Mouse (Mus musculus) small intestine, adult 2 months (tissue): ENCODE results near the gene Dpm1. TPM values are rescaled to one million over a fixed set of nuclear protein-coding genes. Genes with fewer than 3 reads are reported as not detected.

ENCODE experiments used
- H3K27ac ChIP-seq: fragments of 200-500 bp; 2 replicates; pipeline ENCODE4 v1.5.1; 2012; ENCODE audit warnings: low read depth, low read length, control low read depth, inconsistent platforms; ENCODE audit not compliant: insufficient read depth
- H3K27me3 ChIP-seq: fragments of 200-500 bp; 2 replicates; pipeline ENCODE4 v1.6.1; 2012; ENCODE audit warnings: mild to moderate bottlenecking, moderate library complexity, low read length, inconsistent platforms; ENCODE audit not compliant: control insufficient read depth, insufficient read depth
- H3K36me3 ChIP-seq: fragments of 200-500 bp; 2 replicates; pipeline ENCODE4 v1.6.1; 2012; ENCODE audit warnings: mild to moderate bottlenecking, low read length, control low read depth, inconsistent platforms; ENCODE audit not compliant: control insufficient read depth, insufficient read depth
- H3K4me1 ChIP-seq: fragments of 200-500 bp; 2 replicates; pipeline ENCODE4 v1.6.1; 2012; ENCODE audit warnings: low read length, inconsistent platforms, mixed read lengths; ENCODE audit not compliant: control insufficient read depth, insufficient read depth, insufficient read length
- H3K4me3 ChIP-seq: fragments of 200-500 bp; 2 replicates; pipeline ENCODE4 v1.5.1; 2012; ENCODE audit warnings: low read depth, mild to moderate bottlenecking, control low read depth, inconsistent platforms, low read length, moderate library complexity
- CTCF ChIP-seq: fragments of 200-500 bp; IDR thresholded peaks from 2 replicates; pipeline ENCODE4 v1.5.1; 2012; ENCODE audit warnings: low read depth, mild to moderate bottlenecking, control low read depth, inconsistent platforms, low read length, moderate library complexity, mixed read lengths; ENCODE audit not compliant: insufficient replicate concordance, insufficient read length; ENCODE audit errors: extremely low read depth
- POLR2A ChIP-seq: fragments of 200-500 bp; IDR thresholded peaks from 2 replicates; pipeline ENCODE4 v1.6.1; 2012; ENCODE audit warnings: low read depth, mild to moderate bottlenecking, control low read depth, inconsistent platforms, low read length, moderate library complexity
- WGBS: fragments of 180-500 bp; shearing (Covaris S2); methylation state at CpG from one replicate; pipeline ENCODE4 v1.1.7; 2018; 5-methylcytosine and 5-hydroxymethylcytosine counted together
- polyA plus RNA-seq: library from polyadenylated mRNA; depleted of rRNA; stranded (reverse); fragments of >200 nt; gene quantifications from 2 replicates; pipeline ENCODE4 v1.2.3, GENCODE M21; 2012

Dpm1 gene
- polyA plus RNA-seq, 1 experiment = 26.2 TPM

DNA sequence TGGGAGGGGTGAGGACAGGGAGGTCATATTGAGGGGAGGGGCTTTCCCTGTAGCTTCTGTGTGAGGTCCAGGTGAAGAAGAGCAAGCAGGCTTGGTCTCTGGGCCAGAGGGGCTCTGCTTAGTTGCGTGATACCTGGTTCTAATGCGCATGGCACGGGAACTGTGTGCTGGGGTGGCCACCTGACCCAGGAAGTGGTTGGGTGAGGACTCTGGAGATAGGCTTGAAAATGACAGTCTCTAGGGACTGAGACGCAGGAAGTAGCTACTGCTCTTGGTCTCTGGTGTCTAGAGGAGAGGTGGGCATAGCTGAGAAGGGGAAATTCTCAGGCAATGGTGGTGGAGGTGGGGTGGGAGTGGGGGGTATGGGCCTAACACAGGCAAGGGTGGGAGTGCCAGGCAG, 26.8 kb upstream of the Dpm1 start:
- Histone ChIP-seq H3K27me3 (no peaks in the 10 kb centered on the region), H3K27ac (no peak overlapping the region), H3K4me1 (no peaks in the 10 kb centered on the region), H3K4me3 (no peak overlapping the region), H3K36me3 (no peaks in the 10 kb centered on the region)
- TF ChIP-seq POLR2A (no peak), CTCF (no peak)
- 82% methylated on average over 4 of the region's 4 CpGs for whole genome bisulfite sequencing

DNA sequence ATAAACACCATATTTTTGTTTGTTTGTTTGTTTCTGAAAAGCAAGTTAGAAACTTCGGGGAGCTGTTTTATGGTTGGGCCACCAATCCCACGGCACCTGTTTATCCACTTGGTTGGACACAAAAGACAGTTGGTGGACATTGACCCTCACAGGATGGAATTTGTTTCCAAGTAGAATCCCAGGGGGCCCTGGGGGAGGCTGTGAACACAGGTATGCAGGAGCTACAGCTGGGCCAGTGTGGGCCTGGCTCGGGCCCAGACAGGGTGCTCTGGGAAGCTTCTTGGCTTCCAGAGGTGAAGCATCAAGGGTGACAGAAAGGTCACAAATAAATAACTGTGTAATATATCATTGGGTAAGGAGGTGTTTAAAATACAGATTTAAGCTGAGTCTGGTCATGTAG, 26.1 kb upstream of the Dpm1 start:
- Histone ChIP-seq H3K27me3 (no peaks in the 10 kb centered on the region), H3K27ac (no peak overlapping the region), H3K4me3 (no peak overlapping the region), H3K36me3 (no peaks in the 10 kb centered on the region), H3K4me1 (no peaks in the 10 kb centered on the region)
- no peak for TF ChIP-seq POLR2A
- TF ChIP-seq CTCF = no peak
- WGBS = 27% methylated on average over 3 of the region's 3 CpGs

DNA sequence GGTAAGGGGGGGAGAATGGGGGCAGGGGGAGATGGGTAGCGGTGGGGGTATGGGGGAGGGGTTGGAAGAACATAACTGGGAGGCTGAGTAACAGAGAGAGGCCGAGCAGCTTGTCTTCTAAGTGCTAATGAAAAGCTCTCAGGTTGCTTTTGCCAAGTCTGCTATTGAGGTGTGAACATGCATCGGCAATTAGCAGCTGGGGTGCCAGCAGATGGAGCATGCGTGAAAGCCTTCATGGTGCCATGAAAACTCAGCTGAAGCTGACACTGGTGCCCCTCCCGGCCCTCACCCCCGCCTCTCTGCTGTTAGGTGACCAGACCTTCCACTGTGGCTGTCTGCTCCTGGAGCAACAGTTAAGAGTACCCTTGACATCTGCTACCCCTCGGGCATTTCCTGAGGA, 23.4 kb upstream of the Dpm1 start:
- no peak for TF ChIP-seq CTCF
- no peak for TF ChIP-seq POLR2A
- WGBS = 49% methylated on average over 7 of the region's 7 CpGs
- Histone ChIP-seq H3K27me3 (no peaks in the 10 kb centered on the region), H3K36me3 (no peaks in the 10 kb centered on the region), H3K27ac (no peak overlapping the region), H3K4me1 (no peaks in the 10 kb centered on the region), H3K4me3 (no peak overlapping the region)

DNA sequence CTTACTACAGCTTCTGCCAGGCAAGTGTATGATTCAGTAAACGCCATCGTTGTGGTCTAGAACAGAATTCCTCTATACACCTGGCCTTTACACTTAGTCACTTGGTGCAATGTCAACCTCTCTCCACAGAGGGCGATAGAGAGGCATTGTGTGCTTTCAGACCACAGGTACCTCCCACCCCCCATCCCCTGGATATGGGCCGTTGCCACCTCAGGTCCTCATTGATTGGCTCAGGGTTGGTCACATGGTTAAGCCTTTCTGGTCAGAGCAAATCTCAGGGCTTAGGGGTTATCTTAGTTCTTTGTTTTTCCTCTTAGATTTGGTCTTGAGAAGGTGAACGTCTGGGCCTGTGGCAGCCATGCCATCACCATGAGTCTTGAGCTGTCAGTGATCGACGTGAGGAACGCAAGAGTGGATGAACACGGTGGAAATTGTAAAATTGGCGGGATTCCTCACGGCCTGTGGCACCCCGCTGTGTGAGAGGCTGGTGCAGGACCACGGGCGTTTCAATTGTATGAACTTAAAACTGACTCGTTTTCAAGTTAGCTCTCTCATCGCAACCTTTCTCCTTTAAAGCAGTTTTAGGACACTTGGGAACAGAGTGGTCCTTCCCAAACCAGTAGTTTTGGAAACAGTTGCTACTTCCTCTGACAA, 22.4 kb upstream of the Dpm1 start:
- Histone ChIP-seq H3K4me3 (no peak overlapping the region), H3K27ac (no peak overlapping the region), H3K4me1 (no peaks in the 10 kb centered on the region), H3K36me3 (no peaks in the 10 kb centered on the region), H3K27me3 (no peaks in the 10 kb centered on the region)
- TF ChIP-seq CTCF = peak; percentile 53; the same call in 1 of the 2 replicates
- TF ChIP-seq POLR2A = no peak
- 22% methylated on average over 16 of the region's 16 CpGs for WGBS

DNA sequence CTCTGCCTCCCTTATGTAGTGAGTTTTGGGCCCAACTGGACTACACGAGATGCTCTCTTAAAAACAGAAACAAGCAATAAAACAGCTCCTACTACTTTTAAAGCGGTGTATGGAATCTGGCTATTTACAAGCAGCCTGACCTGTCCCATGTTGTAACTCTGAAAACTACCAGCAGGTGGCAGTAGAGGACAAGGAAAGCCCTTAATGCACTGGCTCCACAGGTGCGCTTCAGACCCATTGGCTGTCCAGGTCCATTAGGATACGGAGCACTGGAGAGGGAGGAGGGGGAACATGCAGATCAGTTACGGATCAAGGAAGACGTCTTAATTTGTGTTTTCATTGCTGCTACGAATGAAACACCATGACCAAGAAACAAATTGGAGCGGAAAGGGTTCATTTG, 19.9 kb upstream of the Dpm1 start:
- Histone ChIP-seq H3K36me3 (no peaks in the 10 kb centered on the region), H3K4me1 (no peaks in the 10 kb centered on the region), H3K27me3 (no peaks in the 10 kb centered on the region), H3K4me3 (no peak overlapping the region), H3K27ac (no peak overlapping the region)
- TF ChIP-seq CTCF (peak; percentile 85; the same call in 1 of the 2 replicates), POLR2A (no peak)
- 14% methylated on average over 8 of the region's 8 CpGs for WGBS

DNA sequence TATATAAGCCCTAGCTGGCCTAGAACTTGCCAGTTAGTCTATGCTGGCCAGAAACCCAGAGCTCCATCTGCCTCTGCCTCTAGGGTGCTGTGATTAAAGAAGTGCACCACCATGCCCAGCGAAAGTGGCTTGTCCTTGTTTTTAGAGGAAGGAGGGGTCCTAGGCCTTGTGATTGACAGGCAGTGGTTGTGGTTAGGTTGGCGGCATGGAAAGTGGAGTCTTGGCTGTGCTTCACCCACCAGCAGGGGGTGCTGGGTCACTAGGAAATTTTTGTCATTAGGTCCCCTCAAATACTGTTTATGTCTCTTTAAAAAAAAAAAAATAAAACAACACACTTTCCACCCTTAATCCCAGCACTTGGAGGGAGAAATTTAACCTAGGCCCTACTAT, 18.5 kb upstream of the Dpm1 start:
- Histone ChIP-seq H3K27me3 (no peaks in the 10 kb centered on the region), H3K4me3 (no peak overlapping the region), H3K36me3 (no peaks in the 10 kb centered on the region), H3K27ac (no peak overlapping the region), H3K4me1 (no peaks in the 10 kb centered on the region)
- 0 out of 2 replicates have a peak, but pooled peaks have one; percentile 16 for TF ChIP-seq CTCF
- TF ChIP-seq POLR2A = no peak
- WGBS = 30% methylated on average over 2 of the region's 2 CpGs

DNA sequence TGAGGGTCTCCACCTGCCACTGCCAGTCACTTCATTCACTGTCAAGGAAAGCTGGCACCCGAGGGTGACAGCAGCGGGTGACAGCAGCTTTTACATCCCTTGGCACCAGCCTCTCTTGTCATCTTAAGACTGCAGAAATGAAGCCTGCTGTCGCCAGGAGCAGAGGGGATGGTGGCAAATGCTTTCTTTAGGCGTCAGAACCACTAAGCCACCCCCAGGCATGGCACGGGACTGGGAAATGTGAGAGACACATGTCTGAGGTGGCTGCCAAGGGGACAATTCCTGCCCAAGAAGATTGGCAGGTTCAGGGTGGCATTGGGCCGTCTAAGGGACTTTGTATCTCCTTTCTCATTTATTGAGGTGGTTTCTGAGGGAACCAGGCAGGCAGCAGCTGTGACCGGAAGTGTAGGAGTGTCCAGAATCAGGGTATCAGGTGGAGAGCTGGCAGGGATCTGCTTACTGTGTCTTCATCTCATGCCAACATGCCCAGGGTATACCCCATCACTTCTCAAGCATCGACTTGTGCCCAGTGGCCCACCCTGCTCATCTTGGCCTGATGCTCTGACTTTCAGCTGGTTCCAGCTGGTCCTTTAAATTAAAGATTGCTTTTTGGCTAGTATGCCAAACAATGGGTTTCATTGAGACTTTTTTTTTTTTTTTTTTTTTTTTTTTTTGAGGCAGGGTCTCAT, 17.9 kb upstream of the Dpm1 start:
- Histone ChIP-seq H3K4me3 (no peak overlapping the region), H3K36me3 (no peaks in the 10 kb centered on the region), H3K27ac (no peak overlapping the region), H3K27me3 (no peaks in the 10 kb centered on the region), H3K4me1 (no peaks in the 10 kb centered on the region)
- WGBS = 66% methylated on average over 8 of the region's 8 CpGs
- no peak for TF ChIP-seq POLR2A
- TF ChIP-seq CTCF = no peak

DNA sequence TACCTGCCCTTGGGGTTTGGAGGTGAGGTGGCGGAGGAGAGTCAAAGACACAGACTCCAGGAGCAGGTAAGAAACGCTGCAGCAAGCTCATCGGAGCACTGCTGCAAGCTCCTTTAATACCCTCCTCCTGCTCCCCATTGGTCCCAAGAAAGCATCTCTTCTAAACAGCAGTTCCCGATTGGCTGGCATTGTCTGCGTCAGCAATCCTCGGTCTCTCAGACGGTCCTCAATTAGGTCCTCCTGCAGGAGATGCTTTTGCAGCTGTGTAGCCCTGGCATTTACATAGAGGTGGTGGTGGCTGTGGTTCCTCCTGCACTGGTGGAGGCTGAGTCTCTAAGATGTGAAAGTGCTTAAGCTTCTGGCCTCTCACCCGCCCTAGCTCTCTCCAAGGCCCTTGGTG, 15.2 kb upstream of the Dpm1 start:
- TF ChIP-seq CTCF = no peak
- TF ChIP-seq POLR2A = no peak
- Histone ChIP-seq H3K36me3 (no peaks in the 10 kb centered on the region), H3K27me3 (no peaks in the 10 kb centered on the region), H3K27ac (no peak overlapping the region), H3K4me1 (no peaks in the 10 kb centered on the region), H3K4me3 (no peak overlapping the region)
- 34% methylated on average over 8 of the region's 8 CpGs for WGBS
